Mouse (Mus musculus) myocyte (in vitro differentiated cells): ENCODE measurements at regions not wholly inside any gene's neighbourhood (a gene's known extent, or its start where the extent isn't known, plus 50 kb on each side); places are given as distances from the start of the nearest gene placed in this dataset.
A peak's percentile ranks its signal among the peaks of the same experiment; 100 is the strongest.

Experiments used
- H3K27me3 ChIP-seq: one replicate; pipeline ENCODE4 v1.6.1; 2011; ENCODE audit not compliant: control insufficient read depth, insufficient read depth, insufficient read length
- H3K36me3 ChIP-seq: one replicate; pipeline ENCODE4 v1.6.1; 2011; ENCODE audit not compliant: control insufficient read depth, insufficient read depth
- H3K4me2 ChIP-seq: one replicate; pipeline ENCODE4 v1.6.1; 2011; ENCODE audit warnings: low read depth, control low read depth
- H3K4me3 ChIP-seq: one replicate; pipeline ENCODE4 v1.5.1; 2011; ENCODE audit warnings: mild to moderate bottlenecking, control low read depth, moderate library complexity
- H3K79me2 ChIP-seq: one replicate; pipeline ENCODE4 v1.6.1; 2011; ENCODE audit not compliant: control insufficient read depth, insufficient read depth
- H3ac ChIP-seq: one replicate; pipeline ENCODE4 v1.6.1; 2011; ENCODE audit not compliant: control insufficient read depth, insufficient read length
- CEBPB ChIP-seq: IDR thresholded peaks from 2 replicates; pipeline ENCODE4 v1.6.1; 2011; ENCODE audit warnings: mild to moderate bottlenecking, moderate library complexity; ENCODE audit not compliant: poor library complexity, insufficient read depth, severe bottlenecking
- E2F4 ChIP-seq: IDR thresholded peaks from one replicate; pipeline ENCODE4 v1.6.1; 2011; ENCODE audit warnings: mild to moderate bottlenecking, control low read depth, moderate library complexity; ENCODE audit not compliant: insufficient read depth
- MAX ChIP-seq: IDR thresholded peaks from one replicate; pipeline ENCODE4 v1.6.1; 2011; ENCODE audit warnings: low read depth, mild to moderate bottlenecking, control low read depth
- MYOD1 ChIP-seq, 3 experiments: IDR thresholded peaks; one replicate each; pipeline ENCODE4 v1.6.1; 2011; ENCODE audit warnings: control low read depth in 2 of 3, low read depth in 2 of 3, mild to moderate bottlenecking in 2 of 3, moderate library complexity in 1 of 3; ENCODE audit not compliant: insufficient read length in 2 of 3, control insufficient read depth in 1 of 3
- MYOG ChIP-seq, 3 experiments: IDR thresholded peaks; one replicate each; pipeline ENCODE4 v1.6.1; 2011; ENCODE audit warnings: control low read depth in 2 of 3, low read depth in 2 of 3, mild to moderate bottlenecking in 2 of 3; ENCODE audit not compliant: insufficient read length in 2 of 3, control insufficient read depth in 1 of 3, insufficient read depth in 1 of 3
- POLR2A ChIP-seq: IDR thresholded peaks from one replicate; pipeline ENCODE4 v1.6.1; 2011; ENCODE audit warnings: low read depth, mild to moderate bottlenecking, control low read depth, moderate library complexity; ENCODE audit not compliant: insufficient read length
- POLR2AphosphoS2 ChIP-seq: IDR thresholded peaks from one replicate; pipeline ENCODE4 v1.6.1; 2011; ENCODE audit warnings: low read depth, control low read depth; ENCODE audit not compliant: insufficient read length
- REST ChIP-seq: IDR thresholded peaks from one replicate; pipeline ENCODE4 v1.6.1; 2011; ENCODE audit warnings: mild to moderate bottlenecking, control low read depth, moderate library complexity; ENCODE audit not compliant: insufficient read depth, insufficient read length
- SRF ChIP-seq: IDR thresholded peaks from one replicate; pipeline ENCODE4 v1.6.1; 2011; ENCODE audit warnings: low read depth; ENCODE audit not compliant: control insufficient read depth, insufficient read length
- TCF12 ChIP-seq: IDR thresholded peaks from one replicate; pipeline ENCODE4 v1.6.1; 2011; ENCODE audit warnings: mild to moderate bottlenecking, control low read depth; ENCODE audit not compliant: poor library complexity, insufficient read depth, severe bottlenecking
- TCF3 ChIP-seq: IDR thresholded peaks from one replicate; pipeline ENCODE4 v1.6.1; 2011; ENCODE audit warnings: low read depth, control low read depth; ENCODE audit not compliant: insufficient read length
- USF1 ChIP-seq: IDR thresholded peaks from one replicate; pipeline ENCODE4 v1.6.1; 2011; ENCODE audit warnings: low read depth, mild to moderate bottlenecking, control low read depth, moderate library complexity

DNA sequence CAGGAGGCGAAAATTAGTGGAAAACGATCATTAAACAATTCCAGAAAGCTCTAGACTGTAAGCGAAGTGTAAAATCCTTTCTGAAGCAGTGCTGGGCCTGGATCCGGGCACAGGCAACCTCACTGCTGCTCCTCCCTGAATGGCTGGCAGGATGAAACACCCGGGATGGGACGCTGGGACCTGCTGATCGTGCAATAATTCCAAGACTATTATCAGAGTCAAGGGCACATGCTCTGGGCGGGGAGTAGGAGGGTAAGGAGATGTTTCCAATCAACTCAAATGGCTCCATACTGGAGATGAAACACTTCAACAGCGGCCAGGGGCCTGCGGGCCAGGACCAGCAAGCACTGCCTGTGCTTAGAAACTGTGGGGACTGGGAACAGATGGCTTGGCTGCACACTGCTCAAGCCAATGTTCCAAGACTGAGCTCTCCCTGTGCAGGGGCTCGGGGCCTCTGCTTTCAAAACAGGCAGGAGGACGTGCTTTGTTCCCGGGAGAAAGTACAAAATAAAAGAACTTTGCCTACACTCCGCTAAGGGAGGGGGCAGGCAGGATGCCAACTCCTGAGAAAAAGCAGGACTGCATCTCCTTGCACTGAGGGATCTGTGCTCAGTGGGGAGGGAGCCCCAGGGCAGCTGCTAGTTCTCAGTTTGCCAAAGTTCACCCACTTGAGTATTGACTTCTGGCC is 63.3 kb upstream of the Ssr3 start:
- no peak for TF ChIP-seq MYOD1 (IDR thresholded peaks at IDR 0.05; ENCODE audit: control insufficient read depth in 1 of 3, insufficient read length in 2 of 3, low read depth in 2 of 3)
- no peak overlapping the region for H3K4me2 ChIP-seq

DNA sequence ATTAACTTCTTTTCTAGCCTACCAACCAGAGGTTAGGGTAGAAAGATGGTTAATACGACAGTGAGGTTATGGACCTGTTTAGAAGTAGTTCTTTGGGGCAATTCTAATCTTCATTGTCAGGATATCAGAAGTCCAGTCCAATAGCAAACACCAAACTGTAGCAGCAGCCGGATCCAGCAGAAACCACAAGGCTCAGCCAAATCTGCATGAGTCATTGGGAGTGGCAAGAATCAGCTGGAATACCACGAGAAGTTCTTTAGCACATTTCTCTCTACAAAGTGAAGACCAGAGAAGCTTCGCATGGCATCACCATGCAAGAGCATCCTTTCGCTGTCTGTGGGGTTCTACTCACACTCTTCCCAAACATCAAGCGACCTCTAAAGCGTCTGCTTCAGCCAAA is 61.9 kb upstream of the Ssr3 start:
- H3K36me3 ChIP-seq, result no peaks in the 10 kb centered on the region
- H3K4me3 ChIP-seq, result no peak overlapping the region
- H3K27me3 ChIP-seq, result no peaks in the 10 kb centered on the region
- no peak overlapping the region for H3K4me2 ChIP-seq
- no peak for TF ChIP-seq MYOG (IDR thresholded peaks at IDR 0.05; ENCODE audit: control insufficient read depth in 1 of 3, insufficient read depth in 1 of 3, insufficient read length in 2 of 3, low read depth in 2 of 3)
- no peak for TF ChIP-seq MAX
- TF ChIP-seq TCF12, result no peak
- TF ChIP-seq REST, result no peak
- no peak for TF ChIP-seq E2F4
- TF ChIP-seq POLR2A, result no peak
- TF ChIP-seq CEBPB, result no peak
- TF ChIP-seq USF1, result no peak
- no peak for TF ChIP-seq SRF
- no peaks in the 10 kb centered on the region for H3K79me2 ChIP-seq
- no peak overlapping the region for H3ac ChIP-seq

More for the DNA sequence above, 63.3 kb upstream of the Ssr3 start:
- H3K36me3 ChIP-seq, result no peaks in the 10 kb centered on the region
- H3K4me3 ChIP-seq, result no peak overlapping the region
- H3K79me2 ChIP-seq, result no peaks in the 10 kb centered on the region
- no peaks in the 10 kb centered on the region for H3K27me3 ChIP-seq
- H3ac ChIP-seq, result no peak overlapping the region

- Histone ChIP-seq H3K4me2 (no peak overlapping the region), H3K36me3 (no peaks in the 10 kb centered on the region), H3K79me2 (no peaks in the 10 kb centered on the region), H3K4me3 (no peak overlapping the region), H3ac (no peak overlapping the region), H3K27me3 (no peaks in the 10 kb centered on the region)
- TF ChIP-seq TCF12 (no peak), CEBPB (no peak), POLR2AphosphoS2 (no peak), TCF3 (no peak), E2F4 (no peak), MAX (no peak), MYOD1 (IDR thresholded peaks at IDR 0.05; ENCODE audit: control insufficient read depth in 1 of 3, insufficient read length in 2 of 3, low read depth in 2 of 3) (no peak), USF1 (no peak), POLR2A (no peak), REST (no peak), MYOG (IDR thresholded peaks at IDR 0.05; ENCODE audit: control insufficient read depth in 1 of 3, insufficient read depth in 1 of 3, insufficient read length in 2 of 3, low read depth in 2 of 3) (no peak), SRF (no peak)
These were observed 56.8 kb upstream of the Ssr3 start for GRCm38 (mm10) chr3:65449176-65449575.

GRCm38 (mm10) chr3:65443701-65444100 is 51.3 kb upstream of the Ssr3 start:
- Histone ChIP-seq H3K36me3 (no peaks in the 10 kb centered on the region), H3K27me3 (no peaks in the 10 kb centered on the region), H3K4me3 (no peak overlapping the region), H3K79me2 (no peaks in the 10 kb centered on the region), H3ac (no peak overlapping the region), H3K4me2 (peak overlapping the region; percentile 32)
- TF ChIP-seq POLR2A (no peak), SRF (no peak), REST (no peak), MYOD1 (IDR thresholded peaks at IDR 0.05; ENCODE audit: control insufficient read depth in 1 of 3, insufficient read length in 2 of 3, low read depth in 2 of 3) (no peak)

DNA sequence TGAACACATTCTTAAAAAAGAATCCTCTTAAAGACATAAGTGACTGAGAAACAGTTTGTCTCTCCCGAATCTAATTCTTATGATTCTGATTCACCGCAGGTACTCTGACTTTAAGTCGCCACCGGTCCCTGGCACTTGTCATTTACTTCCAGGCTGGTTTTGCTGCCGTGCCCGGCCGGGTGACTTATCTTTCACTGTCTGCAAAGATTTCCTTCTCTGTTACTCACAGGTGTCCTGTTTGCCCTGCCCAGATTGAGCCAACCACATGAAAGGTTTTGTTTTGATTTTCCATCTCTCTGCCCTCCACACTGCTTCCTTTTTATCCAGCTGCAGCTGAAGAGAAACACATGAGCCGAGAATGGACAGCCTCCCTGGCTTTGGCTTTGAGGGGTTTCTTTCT is 50.5 kb upstream of the Ssr3 start:
- Histone ChIP-seq H3K79me2 (no peaks in the 10 kb centered on the region), H3K36me3 (no peaks in the 10 kb centered on the region), H3K4me2 (no peak overlapping the region), H3K4me3 (no peak overlapping the region), H3K27me3 (no peaks in the 10 kb centered on the region), H3ac (no peak overlapping the region)
- TF ChIP-seq TCF12, result no peak
- no peak for TF ChIP-seq REST
- no peak for TF ChIP-seq E2F4
- no peak for TF ChIP-seq MYOG (IDR thresholded peaks at IDR 0.05; ENCODE audit: control insufficient read depth in 1 of 3, insufficient read depth in 1 of 3, insufficient read length in 2 of 3, low read depth in 2 of 3)
- no peak for TF ChIP-seq TCF3
- TF ChIP-seq MAX, result no peak
- TF ChIP-seq POLR2A, result no peak
- TF ChIP-seq SRF, result no peak
- TF ChIP-seq USF1, result no peak
- TF ChIP-seq POLR2AphosphoS2, result no peak
- TF ChIP-seq MYOD1 (IDR thresholded peaks at IDR 0.05; ENCODE audit: control insufficient read depth in 1 of 3, insufficient read length in 2 of 3, low read depth in 2 of 3), result no peak
- TF ChIP-seq CEBPB, result no peak
